Mouse (Mus musculus): ENCODE data around the gene Svopl. TPM values are rescaled to one million over a fixed set of nuclear protein-coding genes. Genes with fewer than 3 reads are reported as not detected.

Gene Svopl
- total and polyA plus RNA-seq, 3 experiments, result not detected

DNA sequence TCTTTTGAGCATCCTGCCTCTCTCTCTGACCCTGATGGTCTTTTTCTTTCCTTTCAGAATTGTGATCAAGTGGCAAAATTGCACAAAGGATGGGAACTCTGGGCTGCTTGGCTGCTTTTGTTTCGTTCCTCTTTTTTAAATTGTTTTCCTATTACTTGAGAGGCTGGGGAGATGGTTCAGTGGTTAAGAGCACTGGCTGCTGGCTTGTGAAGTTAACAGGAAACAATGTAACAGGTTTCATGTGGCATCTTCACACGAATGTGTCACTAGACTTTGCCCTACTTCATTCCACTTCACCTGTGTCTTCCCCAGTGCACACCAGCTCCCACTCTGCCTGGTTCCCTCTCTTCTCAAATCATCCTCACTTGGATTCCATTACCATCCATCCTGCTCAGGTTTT, 17.8 kb upstream of the Svopl start:
- H3K27ac ChIP-seq (ENCODE audit: control insufficient read depth, low read depth, low read length), result no peak overlapping the region
- no peaks in the 10 kb centered on the region for H3K36me3 ChIP-seq (ENCODE audit: control insufficient read depth in 1 of 2, insufficient read depth in 2 of 2, low read length in 2 of 2)
- H3K9ac ChIP-seq (ENCODE audit: control insufficient read depth, low read depth, low read length, poor library complexity, severe bottlenecking), result no peak overlapping the region
- H3K4me3 ChIP-seq (ENCODE audit: control insufficient read depth in 1 of 2, insufficient read depth in 1 of 2, low read depth in 2 of 2, low read length in 2 of 2), result no peak overlapping the region
- no peak for DNase-seq (ENCODE audit: low read depth, low spot score)
- TF ChIP-seq ZMIZ1 (IDR thresholded peaks at IDR 0.05; ENCODE audit: low read depth, low read length) (no peak), ETS1 (IDR thresholded peaks at IDR 0.05; ENCODE audit: low read depth, low read length) (no peak), SMC3 (IDR thresholded peaks at IDR 0.05; ENCODE audit: low read depth, low read length) (no peak), POLR2AphosphoS5 (IDR thresholded peaks at IDR 0.05; ENCODE audit: borderline replicate concordance, low read depth, low read length) (no peak), CHD2 (IDR thresholded peaks at IDR 0.05; ENCODE audit: low read length) (no peak), TBP (IDR thresholded peaks at IDR 0.05; ENCODE audit: low read depth, low read length) (no peak), POLR2AphosphoS2 (IDR thresholded peaks at IDR 0.05; ENCODE audit: low read length) (no peak)
- no peaks in the 10 kb centered on the region for H3K9me3 ChIP-seq (replicated peaks; ENCODE audit: insufficient read depth, low read length)
- H3K4me1 ChIP-seq (ENCODE audit: control insufficient read depth in 1 of 2, insufficient read depth in 2 of 2, low read length in 2 of 2), result no peaks in the 10 kb centered on the region
- H3K27me3 ChIP-seq (ENCODE audit: control insufficient read depth in 1 of 2, insufficient read depth in 2 of 2, low read length in 2 of 2), result no peaks in the 10 kb centered on the region
- H3K79me2 ChIP-seq (ENCODE audit: control insufficient read depth, insufficient read depth, low read length, poor library complexity), result no peaks in the 10 kb centered on the region

DNA sequence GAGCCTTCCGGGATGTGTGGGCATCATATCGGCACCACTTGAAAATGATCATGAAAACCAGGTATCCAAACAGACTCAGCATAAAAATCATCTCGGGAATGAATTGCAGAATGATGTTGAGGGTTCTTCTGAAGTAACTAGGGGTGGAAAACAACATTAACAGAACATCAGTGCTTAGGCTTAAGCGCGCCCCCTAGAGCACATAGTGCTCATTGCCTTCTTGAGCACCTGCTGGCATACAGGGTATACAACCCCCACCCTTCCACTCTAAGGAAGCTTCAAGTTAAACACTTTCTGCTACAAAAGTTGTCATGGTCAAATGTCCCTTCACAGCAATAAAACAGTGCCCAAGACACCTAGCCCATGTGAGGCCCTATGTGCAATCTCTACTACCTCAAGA, 12.0 kb upstream of the Svopl start:
- H3K27me3 ChIP-seq (ENCODE audit: control insufficient read depth in 1 of 2, insufficient read depth in 2 of 2, low read length in 2 of 2), result no peaks in the 10 kb centered on the region
- H3K79me2 ChIP-seq (ENCODE audit: control insufficient read depth, insufficient read depth, low read length, poor library complexity), result no peaks in the 10 kb centered on the region
- H3K4me1 ChIP-seq (ENCODE audit: control insufficient read depth in 1 of 2, insufficient read depth in 2 of 2, low read length in 2 of 2), result no peaks in the 10 kb centered on the region
- H3K27ac ChIP-seq (ENCODE audit: control insufficient read depth, low read depth, low read length), result no peak overlapping the region
- no peak overlapping the region for H3K9ac ChIP-seq (ENCODE audit: control insufficient read depth, low read depth, low read length, poor library complexity, severe bottlenecking)
- no peaks in the 10 kb centered on the region for H3K9me3 ChIP-seq (replicated peaks; ENCODE audit: insufficient read depth, low read length)
- TF ChIP-seq E2F4 (IDR thresholded peaks at IDR 0.05; ENCODE audit: borderline replicate concordance, low read depth, low read length), result no peak
- no peak for TF ChIP-seq MEF2A (IDR thresholded peaks at IDR 0.05; ENCODE audit: extremely low read depth, insufficient replicate concordance, low read depth, low read length, poor library complexity, severe bottlenecking)
- no peak for TF ChIP-seq USF1 (IDR thresholded peaks at IDR 0.05; ENCODE audit: low read depth, low read length)
- no peak for TF ChIP-seq ZNF384 (IDR thresholded peaks at IDR 0.05; ENCODE audit: low read depth, low read length)
- TF ChIP-seq CTCF (IDR thresholded peaks at IDR 0.05 in 2 of 3, conservative IDR thresholded peaks at IDR 0.05 in 1 of 3; ENCODE audit: control insufficient read depth in 1 of 3, insufficient read depth in 1 of 3, low read depth in 2 of 3, low read length in 3 of 3, poor library complexity in 1 of 3, severe bottlenecking in 1 of 3), result 0 out of 6 replicates have a peak, but pooled peaks of 1 of the 3 experiments have one; percentile 5
- no peak for TF ChIP-seq MYB (IDR thresholded peaks at IDR 0.05; ENCODE audit: low read depth, low read length)
- no peak overlapping the region for H3K4me3 ChIP-seq (ENCODE audit: control insufficient read depth in 1 of 2, insufficient read depth in 1 of 2, low read depth in 2 of 2, low read length in 2 of 2)
- no peaks in the 10 kb centered on the region for H3K36me3 ChIP-seq (ENCODE audit: control insufficient read depth in 1 of 2, insufficient read depth in 2 of 2, low read length in 2 of 2)
- DNase-seq (ENCODE audit: low read depth, low spot score), result no peak

DNA sequence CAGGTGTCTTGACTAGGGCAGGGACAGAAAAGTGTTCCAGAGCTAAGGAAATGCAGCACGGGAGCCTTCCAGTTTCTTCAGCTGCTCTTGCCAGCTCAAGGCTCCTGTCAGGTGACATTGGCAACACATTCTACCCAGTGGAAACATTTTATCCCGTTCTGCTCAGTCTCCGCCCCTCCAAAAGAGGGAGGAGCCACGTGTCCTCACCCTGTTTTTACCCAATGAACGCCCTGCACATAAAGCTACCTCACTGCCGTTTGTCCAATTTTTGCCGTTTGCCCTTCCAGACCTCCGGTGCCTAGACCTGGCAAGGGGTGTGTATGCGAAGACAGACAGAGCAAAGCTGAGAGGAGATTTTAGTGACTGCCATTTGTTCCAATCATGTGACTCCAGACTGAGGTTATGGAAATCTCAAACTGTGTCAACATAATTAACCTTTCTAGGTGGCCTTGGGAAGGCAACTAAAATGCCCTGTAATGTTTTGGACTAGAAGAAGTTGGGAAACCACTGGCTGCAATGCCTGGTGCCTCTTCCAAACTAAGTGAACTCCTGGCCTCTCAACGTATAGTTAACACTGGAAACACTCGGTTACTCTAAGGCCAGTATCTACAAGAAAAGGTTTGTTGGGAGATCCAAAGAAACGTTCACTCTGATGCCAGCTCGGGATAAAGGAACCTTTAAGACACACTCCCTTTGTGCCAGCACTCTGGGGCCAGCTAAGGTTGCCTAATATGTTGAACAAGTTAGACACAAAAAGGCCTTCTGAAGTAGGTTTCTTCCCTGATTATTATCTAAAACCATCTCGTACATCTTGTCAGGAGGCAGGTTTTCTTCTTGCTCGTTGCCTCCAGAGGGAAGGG, 8.9 kb upstream of the Svopl start:
- no peak for DNase-seq (ENCODE audit: low read depth, low spot score)
- Histone ChIP-seq H3K4me1 (ENCODE audit: control insufficient read depth in 1 of 2, insufficient read depth in 2 of 2, low read length in 2 of 2) (no peaks in the 10 kb centered on the region), H3K79me2 (ENCODE audit: control insufficient read depth, insufficient read depth, low read length, poor library complexity) (no peaks in the 10 kb centered on the region), H3K9ac (ENCODE audit: control insufficient read depth, low read depth, low read length, poor library complexity, severe bottlenecking) (no peak overlapping the region), H3K27ac (ENCODE audit: control insufficient read depth, low read depth, low read length) (no peak overlapping the region), H3K9me3 (replicated peaks; ENCODE audit: insufficient read depth, low read length) (no peaks in the 10 kb centered on the region), H3K36me3 (ENCODE audit: control insufficient read depth in 1 of 2, insufficient read depth in 2 of 2, low read length in 2 of 2) (no peaks in the 10 kb centered on the region), H3K27me3 (ENCODE audit: control insufficient read depth in 1 of 2, insufficient read depth in 2 of 2, low read length in 2 of 2) (no peaks in the 10 kb centered on the region), H3K4me3 (ENCODE audit: control insufficient read depth in 1 of 2, insufficient read depth in 1 of 2, low read depth in 2 of 2, low read length in 2 of 2) (no peak overlapping the region)
- TF ChIP-seq BHLHE40 (IDR thresholded peaks at IDR 0.05; ENCODE audit: borderline replicate concordance, low read depth, low read length) (no peak), MEF2A (IDR thresholded peaks at IDR 0.05; ENCODE audit: extremely low read depth, insufficient replicate concordance, low read depth, low read length, poor library complexity, severe bottlenecking) (no peak)
